Mouse (Mus musculus): ENCODE data around the gene Pde4c.

The Pde4c gene

DNA sequence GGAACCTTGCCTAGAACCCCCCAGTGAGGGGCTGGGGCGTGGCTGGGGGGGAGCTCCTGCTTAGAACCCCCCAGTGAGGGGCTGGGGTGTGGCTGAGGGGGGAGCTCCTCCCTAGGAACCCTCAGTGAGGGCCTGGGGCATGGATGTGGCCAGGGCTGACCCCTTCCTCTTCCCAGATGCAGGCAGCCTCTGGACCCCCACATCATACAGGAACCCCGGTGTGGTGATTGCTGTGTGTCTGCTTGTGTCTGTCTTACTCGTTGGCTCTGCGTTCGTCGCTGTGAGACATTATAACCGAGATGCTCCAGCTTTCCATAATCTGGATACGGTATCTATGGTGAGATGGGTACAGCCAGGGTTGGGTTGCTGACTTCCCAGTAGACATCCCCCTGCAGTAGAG, 1.9 kb upstream of the Pde4c start:
- DNase-seq = no peak

DNA sequence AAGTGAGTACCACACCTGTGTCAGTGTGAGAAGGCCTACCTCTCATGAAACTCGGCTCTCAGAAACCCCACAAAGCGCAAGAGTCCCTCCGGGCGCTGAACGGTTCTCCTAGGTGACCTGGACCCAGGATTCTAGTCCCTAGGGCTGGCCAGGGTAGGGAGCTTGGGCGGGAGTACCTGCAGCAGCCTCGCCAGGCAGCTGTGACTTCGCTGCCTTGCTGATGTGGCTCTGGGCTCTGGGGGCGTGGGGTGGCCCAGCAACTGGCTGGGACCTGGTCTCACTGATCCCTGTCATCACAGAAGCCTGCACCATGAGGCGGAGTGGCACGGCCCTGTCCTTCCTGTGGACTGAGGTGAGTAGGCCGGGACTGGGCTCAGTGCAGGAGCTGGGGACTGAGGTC, 696 bp downstream of the Pde4c start:
- no peak for DNase-seq

DNA sequence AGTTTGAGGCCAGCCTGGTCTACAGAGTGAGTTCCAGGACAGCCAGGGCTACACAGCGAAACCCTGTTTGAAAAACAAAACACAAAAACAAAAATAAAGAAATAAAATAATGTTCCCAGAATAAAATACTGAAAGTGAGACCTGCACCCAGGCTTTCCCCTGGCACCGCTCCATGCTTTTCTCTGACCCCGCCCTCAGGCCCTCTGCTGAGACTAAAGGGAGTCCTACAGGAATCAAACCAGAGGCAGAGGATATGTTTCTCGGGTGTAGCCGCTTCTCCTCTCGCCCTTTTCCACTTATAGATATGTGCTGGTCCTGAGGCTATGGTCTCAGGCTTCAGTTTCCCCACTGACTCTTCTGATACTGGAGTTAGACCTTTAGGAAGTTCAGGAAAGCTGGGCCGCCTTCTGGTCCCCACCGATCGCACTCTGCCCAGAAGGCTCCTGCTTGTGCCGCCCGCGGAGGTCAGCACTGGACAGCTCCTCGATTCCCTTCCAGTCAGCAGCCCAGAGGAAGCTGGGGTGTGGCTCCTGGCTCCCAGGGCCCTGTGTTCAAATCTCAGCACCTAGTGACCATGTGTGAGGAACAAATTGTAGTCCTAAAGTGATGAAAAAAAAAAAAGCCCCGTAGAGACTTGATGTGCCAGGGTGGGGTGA, 2.4 kb downstream of the Pde4c start:
- peak in 1 of 2 experiments; percentile 52 for DNase-seq

DNA sequence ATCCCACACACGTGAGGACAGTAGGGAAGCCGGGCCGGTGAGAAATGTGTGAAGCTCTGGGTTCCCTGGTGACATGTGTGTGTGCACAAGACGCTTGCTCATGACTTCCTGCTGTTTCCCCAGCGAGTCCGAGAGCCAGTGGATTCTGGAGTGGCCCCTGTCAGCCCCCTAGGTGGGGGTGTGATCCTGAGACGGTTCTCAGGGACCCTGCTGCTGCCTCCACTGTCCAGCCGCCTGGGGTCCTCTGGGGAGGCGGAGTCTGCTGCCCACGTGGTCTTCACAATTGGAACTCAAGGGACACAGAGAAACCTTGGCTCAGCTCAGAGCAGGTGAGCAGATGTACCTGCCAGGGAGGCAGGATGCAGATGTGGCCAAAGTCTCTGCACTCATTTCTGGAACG, 3.2 kb downstream of the Pde4c start:
- no peak for DNase-seq

DNA sequence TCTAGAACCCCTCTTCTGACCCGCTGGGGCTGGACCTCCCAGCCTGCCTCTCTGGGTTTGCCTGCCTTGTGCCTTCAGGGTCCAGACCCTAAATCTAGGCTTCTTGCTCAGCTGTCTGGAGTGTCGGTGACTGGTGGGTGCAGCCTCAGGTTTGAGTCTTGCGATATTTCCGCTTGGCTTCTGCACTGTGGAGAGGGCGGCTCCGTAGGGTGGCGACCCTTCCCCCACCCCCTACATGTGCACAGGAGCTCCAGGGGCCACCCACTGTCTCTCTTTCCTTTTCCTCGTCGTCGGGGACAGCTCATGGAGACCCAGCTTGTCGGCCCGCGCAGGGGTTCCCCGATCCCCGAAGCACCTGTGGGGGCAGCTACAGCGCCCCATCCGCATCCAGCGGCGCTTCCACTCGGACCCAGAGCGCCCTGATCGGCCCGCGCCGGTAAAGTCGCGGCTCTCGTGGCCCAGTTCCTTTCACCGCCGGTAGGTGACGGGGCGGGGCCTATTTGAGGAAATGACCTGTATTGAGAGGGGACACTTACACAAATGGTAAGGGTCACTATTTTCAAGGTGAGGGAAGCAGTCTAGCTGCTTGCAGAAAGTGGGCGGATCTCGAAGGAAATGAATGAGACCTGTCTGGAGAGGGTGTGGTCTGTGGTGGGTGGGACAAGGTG, 6.4 kb downstream of the Pde4c start:
- DNase-seq = peak; percentile 42 to 55

DNA sequence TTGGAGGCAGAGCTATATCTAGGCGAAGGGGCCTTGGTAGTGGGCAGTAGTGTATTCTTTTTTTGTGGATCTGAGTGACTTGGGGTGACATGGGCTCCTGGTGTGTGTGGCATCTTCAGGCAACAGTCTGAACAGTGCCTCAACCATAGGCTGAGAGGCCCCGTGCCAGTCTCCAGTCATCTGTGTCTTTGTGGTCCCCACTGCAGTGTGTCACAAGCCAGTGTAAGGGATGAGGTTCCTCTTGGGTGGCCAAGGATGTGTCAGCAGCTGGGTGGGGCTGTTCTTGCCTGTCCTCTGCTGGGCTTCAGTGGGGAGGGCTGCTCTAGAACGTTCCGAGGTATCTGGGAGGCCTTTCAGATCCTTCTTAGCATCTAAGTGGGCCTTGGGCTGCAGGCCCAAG, 7.4 kb downstream of the Pde4c start:
- DNase-seq = no peak

DNA sequence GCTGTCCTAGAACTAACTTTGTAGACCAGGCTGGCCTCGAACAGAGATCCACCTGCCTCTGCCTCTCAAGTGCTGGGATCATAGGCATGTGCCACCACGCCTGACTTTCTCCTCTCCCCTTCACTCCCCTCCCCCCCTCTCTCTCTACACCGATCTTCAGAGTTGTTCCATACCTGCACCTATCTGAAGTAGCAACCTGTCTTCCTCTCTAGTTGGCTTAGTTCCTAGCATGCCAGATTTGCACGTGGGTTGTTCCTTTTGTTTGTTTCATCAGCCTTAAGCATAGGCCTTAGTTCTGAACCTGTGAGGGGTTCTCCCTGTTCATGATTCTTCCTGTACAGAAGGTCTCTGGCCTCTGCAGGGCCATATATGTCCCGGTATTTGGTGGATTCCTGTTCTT, 14.2 kb downstream of the Pde4c start:
- no peak for DNase-seq

DNA sequence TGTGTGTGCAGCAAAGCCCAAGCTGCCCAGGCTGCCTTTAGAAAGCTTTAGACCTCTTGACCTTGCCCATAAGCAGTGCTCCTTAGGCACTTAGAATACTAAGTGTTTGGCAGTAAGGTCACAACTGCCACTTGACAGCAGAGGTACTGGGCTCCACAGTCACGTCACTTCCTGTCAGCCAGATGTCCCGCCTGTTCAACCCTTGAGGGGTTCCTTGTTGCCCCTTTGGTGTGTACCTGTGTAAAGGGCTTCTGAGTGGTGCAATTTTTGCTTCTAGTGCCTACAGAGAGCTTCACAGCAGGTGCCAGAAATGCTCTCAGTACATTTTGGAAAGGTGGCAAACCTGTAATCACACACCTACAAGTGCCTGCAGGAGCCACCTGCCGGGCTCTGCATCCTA, 14.7 kb downstream of the Pde4c start:
- peak; percentile 84 to 91 for DNase-seq

DNA sequence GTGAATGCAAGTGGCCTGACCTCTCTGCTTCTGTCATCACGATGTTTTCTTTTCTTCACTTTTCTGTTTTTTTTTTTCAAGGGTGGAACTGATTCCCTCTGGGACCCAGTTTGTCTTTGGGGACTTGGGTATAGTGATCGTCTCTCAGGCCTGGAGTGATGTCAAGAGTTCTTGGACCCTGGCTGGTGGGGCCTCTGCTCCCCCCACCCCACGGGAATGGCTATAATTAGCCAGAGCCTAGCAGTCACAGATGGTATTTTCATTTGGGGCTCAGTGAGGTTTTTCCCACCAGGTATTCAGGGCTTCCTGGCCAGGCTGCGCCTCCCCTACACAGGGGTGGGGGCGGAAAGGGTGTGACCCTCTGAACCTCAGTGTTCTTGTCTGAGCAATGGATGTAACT, 18.1 kb downstream of the Pde4c start:
- DNase-seq = no peak

DNA sequence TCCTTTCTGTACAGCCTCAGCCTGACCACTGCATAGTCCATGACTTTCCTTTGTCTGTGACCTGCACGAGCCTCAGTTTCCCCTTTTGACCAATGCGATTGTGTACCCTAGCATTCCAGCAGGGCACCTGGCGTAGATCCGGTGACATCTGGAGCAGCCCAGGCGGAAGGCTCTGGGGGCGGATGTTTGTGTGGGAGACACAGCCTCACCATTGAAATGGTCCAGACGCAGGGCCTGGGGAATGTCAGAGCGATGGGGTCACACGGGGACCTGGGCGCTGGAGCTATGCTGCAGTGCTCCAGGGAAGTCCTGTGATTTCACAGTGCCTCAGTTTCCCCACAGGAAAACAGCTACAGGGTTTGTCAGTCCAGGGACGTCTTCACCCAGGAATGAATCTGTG, 18.7 kb downstream of the Pde4c start:
- no peak for DNase-seq

DNA sequence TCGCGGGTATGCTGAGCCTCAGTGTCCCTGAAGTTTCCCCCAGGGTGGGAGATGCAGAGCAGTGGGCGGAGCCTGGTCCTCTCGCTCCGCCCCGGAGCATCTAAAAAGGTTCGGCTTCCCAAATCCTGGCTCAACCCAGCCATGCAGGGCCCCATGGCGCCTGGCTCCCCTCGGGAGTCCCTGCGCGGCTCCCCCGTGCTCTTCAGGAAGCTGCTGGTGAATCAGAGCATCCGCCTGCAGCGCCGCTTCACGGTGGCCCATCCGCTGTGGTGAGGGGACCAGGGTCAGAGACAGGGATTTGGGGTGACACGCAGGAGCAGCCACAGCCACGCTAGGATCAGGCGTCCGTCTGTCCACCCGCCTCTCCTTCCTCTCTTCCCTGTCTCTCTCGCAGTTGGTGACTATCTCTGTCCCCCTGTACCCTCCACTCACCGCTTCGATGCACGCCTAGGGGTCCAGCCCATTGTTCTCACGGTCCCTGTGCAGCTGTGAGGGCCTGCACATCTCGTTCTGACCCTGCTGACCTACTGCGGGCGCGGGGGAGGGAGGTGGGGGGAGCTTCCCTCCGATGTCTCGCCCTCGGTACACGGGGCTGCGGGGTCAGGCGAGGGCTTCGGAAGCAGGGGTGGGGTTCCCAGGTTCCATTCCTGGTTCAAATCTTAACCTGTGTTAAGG, 19.6 kb downstream of the Pde4c start:
- DNase-seq = no peak

DNA sequence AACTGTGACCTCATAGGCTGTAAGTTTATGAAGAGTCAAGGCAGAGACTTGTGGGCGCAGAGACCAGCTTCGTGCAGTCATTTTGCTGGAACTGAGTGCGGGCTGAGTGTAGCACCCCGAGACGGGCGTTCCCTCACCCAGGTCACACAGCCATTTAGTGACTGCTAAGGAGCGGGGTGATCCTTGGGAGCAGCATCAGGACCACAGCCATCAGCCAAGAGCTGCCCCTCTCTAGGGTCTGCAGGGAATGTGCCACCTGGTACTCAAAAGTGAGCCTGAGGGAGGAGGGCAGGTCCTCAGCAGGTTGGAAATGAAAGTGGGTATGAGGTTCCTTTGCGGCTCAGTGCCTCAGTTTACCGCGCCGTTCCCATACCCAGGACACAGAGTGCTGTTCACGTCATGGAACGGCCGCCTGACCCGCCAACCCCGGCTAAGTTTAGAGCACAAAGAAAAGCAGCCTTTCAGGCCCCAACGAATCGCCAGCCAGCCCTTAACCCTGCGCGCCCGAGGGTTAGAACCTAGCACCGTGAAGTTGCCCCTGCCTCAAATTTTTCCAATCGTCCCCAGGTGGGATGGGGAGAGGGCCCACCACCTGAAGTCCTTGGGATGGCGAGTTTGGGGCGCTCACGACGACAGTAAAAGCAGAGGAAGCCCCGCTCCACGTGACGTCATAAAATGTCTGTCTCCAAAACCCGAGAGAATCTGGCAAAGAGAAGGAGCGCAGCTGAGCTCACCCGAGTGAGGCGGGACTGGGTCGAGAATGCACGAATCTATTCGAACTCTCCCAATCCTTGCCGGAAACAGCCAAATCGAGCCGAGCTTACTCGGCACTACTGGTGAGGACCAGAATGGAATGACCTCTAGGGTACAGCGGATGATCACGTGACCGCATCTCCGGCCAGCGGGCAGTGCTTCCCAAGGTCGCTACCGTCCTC, 20.4 kb downstream of the Pde4c start:
- DNase-seq = peak; percentile 71 to 81

DNA sequence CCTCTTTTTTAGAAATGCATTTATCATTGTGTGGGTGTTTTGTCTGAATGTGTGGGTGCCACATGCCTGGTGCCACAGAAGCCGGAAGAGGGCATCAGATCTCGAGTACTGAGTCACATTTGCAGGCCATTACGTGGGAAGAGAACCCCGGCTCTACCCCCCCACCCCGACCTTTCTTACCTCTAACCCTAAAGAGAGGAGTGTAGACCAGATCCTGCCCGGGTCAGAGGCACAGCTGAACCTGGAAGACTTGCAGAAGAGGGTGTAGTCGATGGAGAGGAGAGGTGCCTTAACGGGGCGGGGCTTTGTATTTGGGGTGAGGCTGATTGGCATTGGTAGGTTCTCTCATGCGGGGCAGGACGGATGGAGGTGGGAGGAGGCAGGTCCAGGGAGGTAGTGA, 21.3 kb downstream of the Pde4c start:
- no peak for DNase-seq

DNA sequence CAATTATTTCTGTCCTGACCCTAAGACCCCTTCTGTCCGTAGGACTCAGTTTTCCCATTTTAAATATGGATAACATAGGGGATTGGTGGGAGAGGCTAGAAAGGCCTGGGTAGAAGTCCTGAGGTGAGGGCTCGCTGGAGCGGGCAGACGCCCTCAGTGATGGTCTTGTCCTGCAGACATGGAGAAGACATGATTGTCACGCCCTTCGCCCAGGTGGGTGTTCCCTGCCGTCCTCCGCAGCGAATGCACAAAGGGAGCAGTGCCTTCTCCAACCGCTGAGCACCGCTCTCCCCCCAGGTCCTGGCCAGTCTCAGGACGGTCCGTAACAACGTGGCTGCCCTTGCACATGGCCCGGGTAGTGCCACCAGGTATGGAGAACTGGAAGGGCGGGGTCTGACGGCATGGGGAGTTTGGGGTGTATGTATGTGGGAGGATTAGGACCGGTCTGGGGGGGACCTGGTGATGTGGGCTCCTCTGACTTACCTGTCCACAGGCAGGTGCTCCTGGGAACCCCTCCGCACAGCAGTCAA, 22.2 kb downstream of the Pde4c start:
- DNase-seq = no peak

DNA sequence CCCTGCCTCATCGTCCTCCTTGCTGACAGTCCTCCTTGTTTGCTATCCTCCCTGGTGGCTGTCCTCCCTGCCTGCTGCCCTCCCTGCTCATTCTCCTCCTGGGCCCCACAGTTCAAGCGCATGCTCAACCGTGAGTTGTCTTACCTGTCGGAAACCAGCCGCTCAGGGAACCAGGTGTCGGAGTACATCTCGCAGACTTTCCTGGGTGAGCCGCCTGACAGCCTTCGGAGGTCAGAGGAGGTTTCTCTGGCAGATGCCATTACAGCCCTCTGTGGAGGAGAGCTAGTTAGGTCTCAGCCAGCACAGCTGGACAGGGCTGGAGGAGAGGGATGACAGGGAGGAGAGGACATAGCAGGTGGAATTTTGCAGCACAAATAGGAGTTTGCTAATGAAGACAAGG, 23.2 kb downstream of the Pde4c start:
- DNase-seq = no peak

DNA sequence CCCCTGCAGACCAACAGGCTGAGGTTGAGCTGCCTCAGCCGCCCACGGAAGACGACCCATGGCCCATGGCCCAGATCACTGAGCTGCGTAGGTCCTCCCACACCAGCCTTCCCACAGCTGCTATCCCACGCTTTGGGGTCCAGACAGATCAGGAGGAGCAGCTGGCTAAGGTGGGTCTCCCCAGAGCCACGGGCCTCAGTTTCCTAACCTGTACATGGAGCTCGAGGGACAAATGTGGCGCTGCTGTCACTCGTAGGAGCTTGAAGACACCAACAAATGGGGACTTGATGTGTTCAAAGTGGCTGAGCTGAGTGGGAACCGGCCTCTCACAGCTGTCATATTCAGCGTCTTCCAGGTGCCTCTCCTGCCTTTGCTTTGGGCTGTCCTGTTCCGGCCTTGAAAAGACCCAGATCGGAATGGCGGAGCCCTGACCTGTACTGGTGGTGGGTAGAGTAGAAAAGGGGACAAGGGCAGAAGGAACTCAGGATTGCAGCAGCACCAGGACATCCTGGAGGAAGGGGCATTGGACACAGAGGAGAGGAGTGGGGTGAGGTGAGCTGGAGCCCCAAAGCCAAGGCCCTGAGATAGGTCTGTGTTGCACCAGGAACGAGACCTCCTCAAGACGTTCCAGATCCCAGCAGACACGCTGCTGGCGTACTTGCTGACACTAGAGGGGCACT, 23.8 kb downstream of the Pde4c start:
- DNase-seq = no peak

DNA sequence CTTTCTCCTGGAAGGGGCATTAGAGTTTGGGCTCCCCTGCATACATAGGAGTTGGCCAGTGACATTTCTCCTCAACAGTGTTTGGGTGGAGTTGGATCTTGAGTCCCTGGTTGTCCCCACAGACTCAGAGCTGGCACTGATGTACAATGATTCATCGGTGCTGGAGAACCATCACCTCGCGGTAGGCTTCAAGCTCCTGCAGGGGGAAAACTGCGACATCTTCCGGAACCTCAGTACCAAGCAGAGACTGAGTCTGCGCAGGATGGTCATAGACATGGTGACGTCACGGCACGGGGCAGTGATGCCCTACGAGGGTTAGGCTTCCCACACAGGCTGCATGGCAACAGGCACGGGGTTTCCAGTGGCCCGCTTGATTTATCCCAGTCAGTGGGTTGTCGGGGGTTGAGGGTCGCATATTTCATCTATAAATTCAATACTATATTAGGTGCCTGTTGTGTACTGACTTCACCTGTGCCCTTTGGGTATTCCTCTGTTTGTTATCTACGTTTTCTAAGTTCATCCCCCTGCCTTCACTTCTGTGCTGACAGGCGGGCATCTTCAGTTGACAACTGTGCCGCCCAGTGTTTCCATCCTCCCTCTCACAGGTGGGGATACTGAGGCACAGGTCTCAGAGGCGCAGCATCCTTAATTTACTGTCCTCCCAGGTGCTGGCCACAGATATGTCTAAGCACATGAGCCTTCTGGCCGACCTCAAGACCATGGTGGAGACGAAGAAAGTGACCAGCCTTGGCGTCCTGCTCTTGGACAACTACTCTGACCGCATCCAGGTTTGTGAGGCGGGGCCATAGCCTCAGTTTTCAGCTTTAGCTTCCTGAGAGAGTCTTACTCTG, 25.0 kb downstream of the Pde4c start:
- no peak for DNase-seq

DNA sequence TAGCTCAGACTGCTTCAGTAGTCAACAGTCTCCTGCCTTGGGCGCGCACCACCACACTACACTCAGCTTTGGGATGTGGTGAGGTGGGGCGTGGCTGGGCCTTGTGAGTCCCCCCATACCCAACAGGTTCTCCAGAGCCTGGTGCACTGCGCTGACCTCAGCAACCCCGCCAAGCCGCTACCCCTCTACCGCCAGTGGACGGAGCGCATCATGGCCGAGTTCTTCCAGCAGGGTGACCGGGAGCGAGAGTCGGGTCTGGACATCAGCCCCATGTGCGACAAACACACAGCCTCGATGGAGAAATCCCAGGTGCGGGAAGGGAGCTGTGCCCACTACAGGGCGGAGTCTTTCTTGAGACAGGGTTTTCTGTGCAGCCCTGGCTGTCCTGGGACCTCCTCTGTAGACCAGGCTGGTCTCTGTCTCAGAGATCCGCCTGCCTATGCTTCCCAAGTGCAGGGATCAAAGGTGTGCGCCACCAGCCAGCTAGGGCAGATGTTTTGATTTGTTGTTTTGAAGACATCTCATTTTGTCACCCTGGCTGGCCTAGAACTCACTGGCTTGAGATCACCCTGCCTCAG, 25.7 kb downstream of the Pde4c start:
- DNase-seq = no peak

DNA sequence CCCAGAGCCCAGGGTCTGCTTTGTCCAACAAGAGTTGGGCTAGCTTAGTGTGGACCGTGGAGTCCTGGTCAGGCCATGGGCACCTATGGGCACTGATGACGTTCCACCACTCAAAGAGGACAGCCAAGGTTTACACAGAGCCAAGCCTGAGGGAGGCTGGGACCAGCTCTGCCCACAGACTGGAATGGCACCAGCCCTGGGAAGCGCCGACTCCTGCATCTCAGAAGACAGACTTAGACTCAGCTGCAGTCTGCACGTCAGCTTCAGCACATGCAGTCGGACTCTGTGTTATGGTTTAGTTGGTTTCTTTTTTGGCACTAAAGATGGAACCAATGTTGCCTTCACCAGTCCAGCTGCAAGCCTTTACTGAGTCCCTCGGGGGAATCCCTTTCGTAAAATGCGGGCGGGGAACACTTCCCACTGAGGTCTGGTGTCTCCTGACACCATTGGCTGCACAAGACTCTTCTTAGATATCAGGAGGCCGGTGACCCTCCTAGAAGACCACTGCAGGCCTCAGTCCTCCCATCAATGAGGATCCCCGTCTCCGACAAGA, 26.7 kb downstream of the Pde4c start:
- DNase-seq = no peak

DNA sequence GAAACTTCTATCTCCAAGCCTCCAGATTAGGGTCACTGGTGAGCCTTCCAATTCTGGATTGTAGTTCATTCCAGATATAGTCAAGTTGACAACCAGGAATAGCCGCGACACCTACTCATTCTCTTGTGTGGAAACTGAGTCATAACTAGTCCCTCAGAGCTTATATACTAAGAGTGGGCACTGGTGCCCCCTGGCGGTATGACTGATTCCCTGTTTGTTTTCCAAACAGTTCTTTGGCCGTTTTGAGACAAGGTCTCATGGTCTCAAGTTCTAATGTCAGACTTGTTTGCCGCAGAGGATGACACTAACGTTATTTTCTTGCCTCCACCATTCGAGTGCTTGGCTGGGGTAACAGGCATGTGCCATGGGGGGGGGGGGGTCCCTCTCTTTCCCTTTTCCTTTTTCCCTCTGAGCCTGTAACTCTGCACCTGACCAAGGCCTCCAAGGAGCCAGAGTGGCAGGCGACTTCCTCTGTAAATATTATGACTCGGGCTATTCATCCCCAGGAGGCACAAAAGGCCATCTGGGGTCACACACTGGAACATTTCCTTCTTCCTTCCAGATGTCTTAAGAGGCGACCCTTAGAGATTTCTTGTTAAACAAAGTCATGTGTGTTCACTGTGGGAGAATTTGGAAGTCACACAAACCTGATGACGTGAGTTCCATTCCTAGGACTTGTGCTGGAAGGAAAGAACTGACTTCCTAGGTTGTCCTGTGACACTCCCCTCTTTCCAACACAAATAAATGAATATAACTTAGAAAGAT, 28.7 kb downstream of the Pde4c start:
- DNase-seq = peak; percentile 90 to 94
